Mouse (Mus musculus): Measurements from ENCODE around the gene Pik3cd. TPM values are rescaled to one million over a fixed set of nuclear protein-coding genes. Genes with fewer than 3 reads are reported as not detected.

Pik3cd gene
- polyA plus RNA-seq, 1 experiment from 2014 or later, result 5.1 TPM

DNA sequence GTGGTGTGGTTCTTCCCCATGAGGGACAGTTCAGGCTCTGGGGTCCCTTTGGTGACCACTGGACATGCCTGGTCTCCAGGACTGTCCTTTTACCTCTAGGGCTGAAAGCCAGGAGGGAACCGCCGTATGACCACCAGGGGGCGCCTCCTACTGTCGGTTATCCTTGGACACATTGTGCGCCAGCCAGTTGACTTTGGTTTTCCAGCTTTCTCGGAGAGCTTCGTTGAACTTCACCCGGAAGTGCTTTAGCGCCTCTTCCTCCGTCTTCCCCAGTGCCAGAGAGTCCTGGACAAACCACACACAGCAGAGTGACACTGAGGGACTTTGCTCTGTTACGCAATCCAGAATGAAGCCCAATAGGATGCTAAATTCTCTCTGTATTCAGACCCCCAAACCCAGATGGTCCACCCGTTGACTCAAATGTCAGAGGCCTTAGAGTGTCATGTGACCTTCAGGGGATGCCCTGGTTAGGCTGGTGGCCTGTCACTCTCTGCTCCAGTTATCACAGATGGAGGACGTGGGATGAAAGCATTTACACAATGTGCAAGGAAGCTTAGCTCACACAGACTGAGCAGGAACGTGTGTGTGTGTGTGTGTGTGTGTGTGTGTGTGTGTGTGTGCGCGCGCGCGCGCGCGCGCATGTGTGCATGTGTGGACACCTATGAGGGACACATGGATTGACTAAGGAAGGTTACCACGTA, 51.7 kb downstream of the Pik3cd start:
- Histone ChIP-seq H3K4me1 (ENCODE audit: control insufficient read depth, insufficient read depth, low read length) (no peaks in the 10 kb centered on the region), H3K4me2 (ENCODE audit: low read depth, low read length) (no peak overlapping the region), H3K36me3 (ENCODE audit: control insufficient read depth, insufficient read depth, low read length) (peaks cover 12% of the 10 kb centered on the region), H3K9ac (ENCODE audit: low read length) (no peak overlapping the region), H3K27ac (ENCODE audit: low read length) (no peak overlapping the region), H3K27me3 (ENCODE audit: control insufficient read depth, insufficient read depth, low read length) (no peaks in the 10 kb centered on the region), H3K4me3 (replicated peaks; ENCODE audit: low read length) (no peak overlapping the region), H3K9me3 (replicated peaks; ENCODE audit: control insufficient read depth, low read length) (no peaks in the 10 kb centered on the region)
- 67% methylated on average over 24 of the region's 24 CpGs for WGBS
- no peak for ATAC-seq (ENCODE audit: insufficient read depth, low FRiP score)

DNA sequence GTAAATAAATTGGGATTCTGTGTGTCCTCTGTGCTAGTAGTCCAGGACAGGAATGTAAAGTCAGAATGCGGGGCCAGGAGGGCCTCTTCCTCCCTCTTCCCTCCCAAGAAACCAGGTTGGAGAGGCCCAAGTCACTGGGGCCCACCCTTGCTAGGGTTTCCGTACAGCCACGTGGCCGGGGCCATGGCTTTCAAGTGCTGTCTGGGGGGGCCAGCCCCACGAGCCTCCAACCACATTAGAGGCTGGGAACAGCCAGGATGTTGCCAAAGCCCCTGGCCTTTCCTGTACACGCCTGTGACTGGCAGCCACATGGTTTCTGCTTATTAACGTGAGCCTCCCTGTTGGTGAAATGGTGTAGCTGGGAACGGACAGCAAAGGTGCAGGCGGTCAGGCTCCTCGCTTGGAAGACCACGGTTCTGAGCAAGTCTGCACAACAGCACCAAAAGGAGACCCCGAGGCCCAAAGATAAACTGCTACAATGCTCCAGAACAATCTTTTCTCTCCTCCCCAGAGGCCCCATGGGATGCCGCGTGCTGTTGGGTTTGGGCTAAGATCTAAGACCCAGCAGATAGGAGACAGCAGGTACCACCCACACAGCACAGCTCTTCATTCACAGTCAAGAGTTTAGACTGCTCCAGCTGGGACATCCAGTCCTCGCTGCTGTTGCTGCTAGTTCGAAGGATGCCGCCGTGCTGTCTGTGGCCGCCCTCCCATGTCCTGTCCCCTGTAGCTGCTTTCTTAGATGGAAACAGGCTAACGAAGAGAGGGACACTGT, 54.2 kb downstream of the Pik3cd start:
- H3K9me3 ChIP-seq (replicated peaks; ENCODE audit: control insufficient read depth, low read length), result no peaks in the 10 kb centered on the region
- H3K4me3 ChIP-seq (replicated peaks; ENCODE audit: low read length), result no peak overlapping the region
- H3K27me3 ChIP-seq (ENCODE audit: control insufficient read depth, insufficient read depth, low read length), result no peaks in the 10 kb centered on the region
- ATAC-seq (ENCODE audit: insufficient read depth, low FRiP score), result no peak
- H3K4me1 ChIP-seq (ENCODE audit: control insufficient read depth, insufficient read depth, low read length), result no peaks in the 10 kb centered on the region
- peaks cover 14% of the 10 kb centered on the region for H3K36me3 ChIP-seq (ENCODE audit: control insufficient read depth, insufficient read depth, low read length)
- no peak overlapping the region for H3K4me2 ChIP-seq (ENCODE audit: low read depth, low read length)
- 81% methylated on average over 20 of the region's 20 CpGs for WGBS
- no peak overlapping the region for H3K9ac ChIP-seq (ENCODE audit: low read length)
- H3K27ac ChIP-seq (ENCODE audit: low read length), result no peak overlapping the region

DNA sequence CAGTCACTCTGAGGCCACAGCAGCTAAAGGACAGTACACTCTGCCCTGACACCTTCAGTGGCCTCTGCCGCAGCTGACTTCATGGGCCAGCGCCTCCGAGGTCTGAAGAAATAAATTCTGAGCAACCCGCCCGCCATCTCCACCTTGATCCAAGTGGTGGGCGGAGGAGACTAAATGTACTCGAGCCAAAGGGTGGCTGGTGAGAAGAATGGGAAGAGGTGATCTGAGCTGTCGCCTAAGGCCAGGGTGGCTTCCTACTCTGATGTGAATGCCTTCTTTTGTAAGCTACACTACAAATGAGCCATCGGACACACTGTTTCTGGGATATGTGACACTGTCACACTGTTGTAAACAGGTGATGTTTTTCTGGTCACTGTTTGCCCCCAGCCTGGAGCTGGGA, 56.6 kb downstream of the Pik3cd start:
- Histone ChIP-seq H3K4me2 (ENCODE audit: low read depth, low read length) (no peak overlapping the region), H3K9ac (ENCODE audit: low read length) (no peak overlapping the region), H3K4me1 (ENCODE audit: control insufficient read depth, insufficient read depth, low read length) (no peaks in the 10 kb centered on the region), H3K27ac (ENCODE audit: low read length) (no peak overlapping the region), H3K9me3 (replicated peaks; ENCODE audit: control insufficient read depth, low read length) (no peaks in the 10 kb centered on the region), H3K4me3 (replicated peaks; ENCODE audit: low read length) (no peak overlapping the region), H3K27me3 (ENCODE audit: control insufficient read depth, insufficient read depth, low read length) (no peaks in the 10 kb centered on the region), H3K36me3 (ENCODE audit: control insufficient read depth, insufficient read depth, low read length) (peaks cover 14% of the 10 kb centered on the region)
- WGBS, result 87% methylated on average over 9 of the region's 9 CpGs
- no peak for ATAC-seq (ENCODE audit: insufficient read depth, low FRiP score)

DNA sequence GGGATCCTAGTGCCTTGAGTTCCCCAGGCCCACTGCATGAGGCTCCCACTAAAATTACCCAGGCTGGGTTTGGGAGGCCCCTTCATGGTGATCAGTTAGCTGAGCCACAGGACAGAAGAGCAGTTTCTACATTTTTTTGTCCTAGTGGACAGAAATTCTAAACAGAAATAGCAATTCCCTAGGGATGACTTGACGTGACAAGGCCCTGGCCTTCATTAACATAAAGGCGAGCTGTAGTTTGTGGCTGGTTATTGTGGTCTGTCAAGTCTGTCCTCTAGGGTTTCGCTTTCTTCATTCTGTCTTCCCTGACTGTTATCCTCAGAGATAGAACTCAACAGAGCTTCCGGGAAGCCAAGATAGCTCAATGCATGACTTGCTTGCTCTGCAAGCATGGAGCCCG, 60.4 kb downstream of the Pik3cd start:
- H3K27me3 ChIP-seq (ENCODE audit: control insufficient read depth, insufficient read depth, low read length), result no peaks in the 10 kb centered on the region
- 85% methylated on average over 5 of the region's 5 CpGs for WGBS
- no peak overlapping the region for H3K4me3 ChIP-seq (replicated peaks; ENCODE audit: low read length)
- no peaks in the 10 kb centered on the region for H3K4me1 ChIP-seq (ENCODE audit: control insufficient read depth, insufficient read depth, low read length)
- ATAC-seq (ENCODE audit: insufficient read depth, low FRiP score), result no peak
- H3K4me2 ChIP-seq (ENCODE audit: low read depth, low read length), result no peak overlapping the region
- peaks cover 14% of the 10 kb centered on the region for H3K36me3 ChIP-seq (ENCODE audit: control insufficient read depth, insufficient read depth, low read length)
- no peak overlapping the region for H3K27ac ChIP-seq (ENCODE audit: low read length)
- H3K9me3 ChIP-seq (replicated peaks; ENCODE audit: control insufficient read depth, low read length), result no peaks in the 10 kb centered on the region
- no peak overlapping the region for H3K9ac ChIP-seq (ENCODE audit: low read length)

DNA sequence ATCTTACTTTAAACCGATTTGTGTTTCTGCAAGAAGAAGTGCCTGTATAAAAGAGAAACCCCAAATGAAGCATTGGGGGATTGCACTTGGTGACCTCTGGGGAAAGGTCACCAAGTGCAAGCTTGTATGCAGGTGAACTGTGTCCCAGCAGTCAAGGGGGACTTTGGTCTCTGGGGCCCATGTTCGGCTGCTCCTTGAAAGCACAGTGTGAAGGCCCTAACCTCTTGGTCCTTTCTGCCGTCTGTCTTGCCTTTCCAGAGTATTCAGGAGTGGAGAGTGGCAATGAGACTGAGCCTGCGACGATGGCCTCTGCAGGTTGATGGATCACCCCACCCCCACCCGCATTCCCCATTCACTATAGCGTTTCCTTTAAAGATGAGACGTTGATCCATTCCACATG, 61.0 kb downstream of the Pik3cd start:
- ATAC-seq (ENCODE audit: insufficient read depth, low FRiP score), result no peak
- Histone ChIP-seq H3K9ac (ENCODE audit: low read length) (no peak overlapping the region), H3K4me3 (replicated peaks; ENCODE audit: low read length) (no peak overlapping the region), H3K9me3 (replicated peaks; ENCODE audit: control insufficient read depth, low read length) (no peaks in the 10 kb centered on the region), H3K27ac (ENCODE audit: low read length) (no peak overlapping the region), H3K4me2 (ENCODE audit: low read depth, low read length) (no peak overlapping the region), H3K27me3 (ENCODE audit: control insufficient read depth, insufficient read depth, low read length) (no peaks in the 10 kb centered on the region), H3K4me1 (ENCODE audit: control insufficient read depth, insufficient read depth, low read length) (no peaks in the 10 kb centered on the region), H3K36me3 (ENCODE audit: control insufficient read depth, insufficient read depth, low read length) (peaks cover 9% of the 10 kb centered on the region)
- 50% methylated on average over 8 of the region's 8 CpGs for WGBS

DNA sequence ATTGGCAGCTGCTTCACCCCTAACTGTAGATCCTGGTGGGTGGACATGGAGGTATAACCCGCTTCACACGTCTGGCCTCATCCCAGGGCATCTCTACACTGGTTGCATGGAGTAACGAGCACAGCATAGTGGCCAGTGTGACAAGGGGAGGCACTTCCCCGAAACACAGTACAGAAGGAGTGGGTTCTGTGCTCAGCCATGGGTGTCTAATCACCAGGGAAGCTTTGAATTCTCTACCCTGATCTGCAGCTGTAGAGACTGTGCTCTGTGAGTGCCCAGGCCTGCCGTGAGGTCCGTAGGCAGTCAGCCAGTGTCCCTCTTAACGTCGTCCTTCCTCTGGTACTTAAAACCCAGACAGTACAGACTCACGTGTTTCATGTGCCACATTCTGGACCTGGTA, 61.5 kb downstream of the Pik3cd start:
- no peak overlapping the region for H3K27ac ChIP-seq (ENCODE audit: low read length)
- 71% methylated on average over 9 of the region's 9 CpGs for WGBS

DNA sequence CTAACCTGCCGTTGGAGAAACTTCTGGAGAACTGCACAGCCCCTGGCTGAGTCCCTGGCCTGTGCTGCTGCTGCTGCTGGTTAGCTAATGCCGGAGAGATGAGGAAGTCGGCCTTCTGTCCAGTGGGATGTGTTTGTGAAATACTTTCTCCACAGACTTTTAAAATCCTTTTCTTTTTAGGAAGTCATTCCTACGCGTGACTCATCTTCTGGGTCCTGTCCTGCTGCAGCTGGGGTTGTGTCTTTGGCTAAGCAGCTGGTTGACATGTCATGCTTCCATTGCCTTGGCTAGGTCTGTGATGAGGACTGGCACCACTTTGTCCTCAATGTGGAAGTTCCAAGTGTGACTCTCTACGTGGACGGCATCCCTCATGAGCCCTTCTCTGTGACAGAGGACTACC, 64.4 kb downstream of the Pik3cd start:
- H3K4me3 ChIP-seq (replicated peaks; ENCODE audit: low read length), result no peak overlapping the region
- no peaks in the 10 kb centered on the region for H3K27me3 ChIP-seq (ENCODE audit: control insufficient read depth, insufficient read depth, low read length)
- peaks cover 16% of the 10 kb centered on the region for H3K36me3 ChIP-seq (ENCODE audit: control insufficient read depth, insufficient read depth, low read length)
- no peak overlapping the region for H3K4me2 ChIP-seq (ENCODE audit: low read depth, low read length)
- H3K4me1 ChIP-seq (ENCODE audit: control insufficient read depth, insufficient read depth, low read length), result no peaks in the 10 kb centered on the region
- H3K27ac ChIP-seq (ENCODE audit: low read length), result no peak overlapping the region
- H3K9me3 ChIP-seq (replicated peaks; ENCODE audit: control insufficient read depth, low read length), result no peaks in the 10 kb centered on the region
- 88% methylated on average over 7 of the region's 7 CpGs for WGBS
- H3K9ac ChIP-seq (ENCODE audit: low read length), result no peak overlapping the region
- no peak for ATAC-seq (ENCODE audit: insufficient read depth, low FRiP score)

More for the DNA sequence above, 61.5 kb downstream of the Pik3cd start:
- Histone ChIP-seq H3K9me3 (replicated peaks; ENCODE audit: control insufficient read depth, low read length) (no peaks in the 10 kb centered on the region), H3K9ac (ENCODE audit: low read length) (no peak overlapping the region), H3K4me2 (ENCODE audit: low read depth, low read length) (no peak overlapping the region), H3K4me1 (ENCODE audit: control insufficient read depth, insufficient read depth, low read length) (no peaks in the 10 kb centered on the region), H3K27me3 (ENCODE audit: control insufficient read depth, insufficient read depth, low read length) (no peaks in the 10 kb centered on the region), H3K36me3 (ENCODE audit: control insufficient read depth, insufficient read depth, low read length) (peaks cover 4% of the 10 kb centered on the region; the same call in 1 of the 2 replicates), H3K4me3 (replicated peaks; ENCODE audit: low read length) (no peak overlapping the region)
- no peak for ATAC-seq (ENCODE audit: insufficient read depth, low FRiP score)

DNA sequence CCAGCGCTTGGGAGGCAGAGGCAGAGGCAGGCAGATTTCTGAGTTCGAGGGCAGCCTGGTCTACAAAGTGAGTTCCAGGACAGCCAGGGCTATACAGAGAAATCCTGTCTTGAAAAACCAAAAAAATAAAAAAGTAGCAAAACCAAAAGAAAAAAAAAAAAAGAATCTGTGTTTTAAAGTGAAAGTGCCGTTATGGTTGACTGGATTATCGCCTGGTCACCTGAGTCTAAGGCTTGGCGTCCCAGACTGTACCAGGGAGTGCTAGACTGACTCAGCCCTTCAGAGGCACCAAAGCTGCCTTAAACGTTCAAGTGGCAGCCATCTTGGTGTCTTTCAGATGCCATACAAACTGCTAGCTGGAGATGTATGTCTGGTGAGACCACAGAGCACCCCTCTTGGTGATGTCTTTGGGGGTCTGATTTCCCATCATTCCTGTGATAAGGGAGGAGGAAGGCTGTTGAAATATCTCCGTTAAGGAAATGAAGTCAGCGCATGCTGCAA, 66.4 kb downstream of the Pik3cd start:
- ATAC-seq (ENCODE audit: insufficient read depth, low FRiP score), result no peak
- H3K9me3 ChIP-seq (replicated peaks; ENCODE audit: control insufficient read depth, low read length), result no peaks in the 10 kb centered on the region
- peaks cover 19% of the 10 kb centered on the region for H3K36me3 ChIP-seq (ENCODE audit: control insufficient read depth, insufficient read depth, low read length)
- no peak overlapping the region for H3K27ac ChIP-seq (ENCODE audit: low read length)
- WGBS, result 87% methylated on average over 8 of the region's 8 CpGs
- no peak overlapping the region for H3K9ac ChIP-seq (ENCODE audit: low read length)
- H3K27me3 ChIP-seq (ENCODE audit: control insufficient read depth, insufficient read depth, low read length), result no peaks in the 10 kb centered on the region
- H3K4me3 ChIP-seq (replicated peaks; ENCODE audit: low read length), result no peak overlapping the region
- H3K4me1 ChIP-seq (ENCODE audit: control insufficient read depth, insufficient read depth, low read length), result no peaks in the 10 kb centered on the region
- H3K4me2 ChIP-seq (ENCODE audit: low read depth, low read length), result no peak overlapping the region

DNA sequence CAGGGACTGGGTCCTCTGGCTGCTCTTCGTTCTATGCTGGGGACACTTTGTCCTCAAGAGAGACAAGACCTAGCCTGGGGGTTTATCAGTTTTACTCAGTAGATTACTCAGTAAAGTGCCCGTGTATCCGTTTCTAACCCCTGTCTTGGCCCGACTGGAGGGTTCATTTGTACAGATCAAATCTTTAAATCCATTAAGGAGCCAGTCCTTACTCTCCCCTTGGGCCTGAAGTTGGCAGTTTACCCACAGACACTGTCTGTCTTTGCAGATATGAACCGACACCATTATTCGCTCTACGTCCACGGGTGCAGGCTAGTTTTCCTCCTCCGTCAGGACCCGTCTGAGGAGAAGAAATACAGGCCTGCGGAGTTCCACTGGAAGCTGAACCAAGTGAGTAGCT, 67.4 kb downstream of the Pik3cd start:
- H3K27me3 ChIP-seq (ENCODE audit: control insufficient read depth, insufficient read depth, low read length), result no peaks in the 10 kb centered on the region
- no peak overlapping the region for H3K4me3 ChIP-seq (replicated peaks; ENCODE audit: low read length)
- H3K36me3 ChIP-seq (ENCODE audit: control insufficient read depth, insufficient read depth, low read length), result peaks cover 19% of the 10 kb centered on the region
- no peak overlapping the region for H3K4me2 ChIP-seq (ENCODE audit: low read depth, low read length)
- H3K9ac ChIP-seq (ENCODE audit: low read length), result no peak overlapping the region
- no peak overlapping the region for H3K27ac ChIP-seq (ENCODE audit: low read length)
- no peaks in the 10 kb centered on the region for H3K4me1 ChIP-seq (ENCODE audit: control insufficient read depth, insufficient read depth, low read length)
- H3K9me3 ChIP-seq (replicated peaks; ENCODE audit: control insufficient read depth, low read length), result no peaks in the 10 kb centered on the region
- WGBS, result 91% methylated on average over 11 of the region's 11 CpGs
- ATAC-seq (ENCODE audit: insufficient read depth, low FRiP score), result no peak

All from stomach, embryonic 16.5 days (tissue).